Mouse (Mus musculus): ENCODE measurements around the gene Litaf. TPM values are rescaled to one million over a fixed set of nuclear protein-coding genes. Genes with fewer than 3 reads are reported as not detected.

Litaf gene
- polyA plus RNA-seq, 1 experiment: 17.7 TPM

GRCm38 (mm10) chr16:10936700-10937319 lies 129.1 kb downstream of the Litaf start:
- no peaks in the 10 kb centered on the region for H3K36me3 ChIP-seq (ENCODE audit: control insufficient read depth, insufficient read depth, low read length)
- no peak overlapping the region for H3K4me3 ChIP-seq (ENCODE audit: control insufficient read depth, low read depth, low read length)
- TF ChIP-seq CTCF (IDR thresholded peaks at IDR 0.05; ENCODE audit: control insufficient read depth, insufficient read depth, insufficient replicate concordance, low read depth, low read length) (no peak), POLR2A (IDR thresholded peaks at IDR 0.05; ENCODE audit: control insufficient read depth, low read depth, low read length) (no peak)
- H3K27me3 ChIP-seq (ENCODE audit: control insufficient read depth, insufficient read depth, low read length): no peaks in the 10 kb centered on the region
- no peaks in the 10 kb centered on the region for H3K4me1 ChIP-seq (ENCODE audit: control insufficient read depth, insufficient read depth, low read length)
- no peak overlapping the region for H3K27ac ChIP-seq (ENCODE audit: control insufficient read depth, insufficient read depth, low read depth, low read length)

- H3K4me3 ChIP-seq (ENCODE audit: control insufficient read depth, low read depth, low read length): no peak overlapping the region
- no peak overlapping the region for H3K27ac ChIP-seq (ENCODE audit: control insufficient read depth, insufficient read depth, low read depth, low read length)
- no peaks in the 10 kb centered on the region for H3K36me3 ChIP-seq (ENCODE audit: control insufficient read depth, insufficient read depth, low read length)
- TF ChIP-seq POLR2A (IDR thresholded peaks at IDR 0.05; ENCODE audit: control insufficient read depth, low read depth, low read length) (no peak), CTCF (IDR thresholded peaks at IDR 0.05; ENCODE audit: control insufficient read depth, insufficient read depth, insufficient replicate concordance, low read depth, low read length) (no peak)
- no peaks in the 10 kb centered on the region for H3K4me1 ChIP-seq (ENCODE audit: control insufficient read depth, insufficient read depth, low read length)
- no peaks in the 10 kb centered on the region for H3K27me3 ChIP-seq (ENCODE audit: control insufficient read depth, insufficient read depth, low read length)
Observed at GRCm38 (mm10) chr16:10934047-10934446, 131.9 kb downstream of the Litaf start.

GRCm38 (mm10) chr16:10933372-10933771 lies 132.6 kb downstream of the Litaf start:
- no peaks in the 10 kb centered on the region for H3K4me1 ChIP-seq (ENCODE audit: control insufficient read depth, insufficient read depth, low read length)
- H3K27me3 ChIP-seq (ENCODE audit: control insufficient read depth, insufficient read depth, low read length): no peaks in the 10 kb centered on the region
- no peak overlapping the region for H3K27ac ChIP-seq (ENCODE audit: control insufficient read depth, insufficient read depth, low read depth, low read length)
- TF ChIP-seq CTCF (IDR thresholded peaks at IDR 0.05; ENCODE audit: control insufficient read depth, insufficient read depth, insufficient replicate concordance, low read depth, low read length): no peak
- no peak for TF ChIP-seq POLR2A (IDR thresholded peaks at IDR 0.05; ENCODE audit: control insufficient read depth, low read depth, low read length)
- H3K36me3 ChIP-seq (ENCODE audit: control insufficient read depth, insufficient read depth, low read length): no peaks in the 10 kb centered on the region
- no peak overlapping the region for H3K4me3 ChIP-seq (ENCODE audit: control insufficient read depth, low read depth, low read length)

GRCm38 (mm10) chr16:10927026-10927425 lies 138.9 kb downstream of the Litaf start:
- Histone ChIP-seq H3K36me3 (ENCODE audit: control insufficient read depth, insufficient read depth, low read length) (no peaks in the 10 kb centered on the region), H3K4me1 (ENCODE audit: control insufficient read depth, insufficient read depth, low read length) (no peaks in the 10 kb centered on the region), H3K4me3 (ENCODE audit: control insufficient read depth, low read depth, low read length) (no peak overlapping the region), H3K27me3 (ENCODE audit: control insufficient read depth, insufficient read depth, low read length) (no peaks in the 10 kb centered on the region), H3K27ac (ENCODE audit: control insufficient read depth, insufficient read depth, low read depth, low read length) (no peak overlapping the region; the same call in 1 of the 2 replicates)
- no peak for TF ChIP-seq CTCF (IDR thresholded peaks at IDR 0.05; ENCODE audit: control insufficient read depth, insufficient read depth, insufficient replicate concordance, low read depth, low read length)
- TF ChIP-seq POLR2A (IDR thresholded peaks at IDR 0.05; ENCODE audit: control insufficient read depth, low read depth, low read length): no peak

GRCm38 (mm10) chr16:10925591-10926180 lies 140.3 kb downstream of the Litaf start:
- H3K36me3 ChIP-seq (ENCODE audit: control insufficient read depth, insufficient read depth, low read length): no peaks in the 10 kb centered on the region
- no peak overlapping the region for H3K27ac ChIP-seq (ENCODE audit: control insufficient read depth, insufficient read depth, low read depth, low read length)
- H3K27me3 ChIP-seq (ENCODE audit: control insufficient read depth, insufficient read depth, low read length): no peaks in the 10 kb centered on the region
- no peaks in the 10 kb centered on the region for H3K4me1 ChIP-seq (ENCODE audit: control insufficient read depth, insufficient read depth, low read length)
- TF ChIP-seq CTCF (IDR thresholded peaks at IDR 0.05; ENCODE audit: control insufficient read depth, insufficient read depth, insufficient replicate concordance, low read depth, low read length) (no peak), POLR2A (IDR thresholded peaks at IDR 0.05; ENCODE audit: control insufficient read depth, low read depth, low read length) (no peak)
- H3K4me3 ChIP-seq (ENCODE audit: control insufficient read depth, low read depth, low read length): no peak overlapping the region

GRCm38 (mm10) chr16:10923561-10923960 lies 142.4 kb downstream of the Litaf start:
- H3K27me3 ChIP-seq (ENCODE audit: control insufficient read depth, insufficient read depth, low read length): no peaks in the 10 kb centered on the region
- TF ChIP-seq POLR2A (IDR thresholded peaks at IDR 0.05; ENCODE audit: control insufficient read depth, low read depth, low read length): no peak
- no peak for TF ChIP-seq CTCF (IDR thresholded peaks at IDR 0.05; ENCODE audit: control insufficient read depth, insufficient read depth, insufficient replicate concordance, low read depth, low read length)

GRCm38 (mm10) chr16:10919856-10920255 lies 146.1 kb downstream of the Litaf start:
- no peaks in the 10 kb centered on the region for H3K4me1 ChIP-seq (ENCODE audit: control insufficient read depth, insufficient read depth, low read length)
- no peak for TF ChIP-seq CTCF (IDR thresholded peaks at IDR 0.05; ENCODE audit: control insufficient read depth, insufficient read depth, insufficient replicate concordance, low read depth, low read length)
- no peak for TF ChIP-seq POLR2A (IDR thresholded peaks at IDR 0.05; ENCODE audit: control insufficient read depth, low read depth, low read length)
- H3K4me3 ChIP-seq (ENCODE audit: control insufficient read depth, low read depth, low read length): no peak overlapping the region
- H3K36me3 ChIP-seq (ENCODE audit: control insufficient read depth, insufficient read depth, low read length): no peaks in the 10 kb centered on the region
- no peak overlapping the region for H3K27ac ChIP-seq (ENCODE audit: control insufficient read depth, insufficient read depth, low read depth, low read length)
- no peaks in the 10 kb centered on the region for H3K27me3 ChIP-seq (ENCODE audit: control insufficient read depth, insufficient read depth, low read length)

More at GRCm38 (mm10) chr16:10923561-10923960, 142.4 kb downstream of the Litaf start:
- H3K4me1 ChIP-seq (ENCODE audit: control insufficient read depth, insufficient read depth, low read length): no peaks in the 10 kb centered on the region
- H3K36me3 ChIP-seq (ENCODE audit: control insufficient read depth, insufficient read depth, low read length): no peaks in the 10 kb centered on the region
- no peak overlapping the region for H3K27ac ChIP-seq (ENCODE audit: control insufficient read depth, insufficient read depth, low read depth, low read length)
- H3K4me3 ChIP-seq (ENCODE audit: control insufficient read depth, low read depth, low read length): no peak overlapping the region

All from testis, adult 2 months (tissue).